Mouse (Mus musculus) forelimb bud, embryonic 11.5 days (tissue): ENCODE data around the gene Prkch.
"Not testable (repeated sequence)": the region's sequence is repeated elsewhere in the genome, so short reads cannot be mapped to it uniquely, and the experiment has no call there.

Experiments used
- DNase-seq: peaks from one replicate; pipeline ENCODE4 v3.0.0-alpha.2; 2012; ENCODE audit warnings: low read depth, low spot score

The Prkch gene

GRCm38 (mm10) chr12:73584610-73585240 is at the start of gene Prkch:
TSS of gene Prkch (plus strand) at chr12:73584796.
- DNase-seq, result peak; percentile 72

GRCm38 (mm10) chr12:73537499-73538138 is 47.0 kb upstream of the Prkch start:
- DNase-seq, result no peak

GRCm38 (mm10) chr12:73538139-73538508 is 46.5 kb upstream of the Prkch start:
- DNase-seq, result not testable (repeated sequence)

GRCm38 (mm10) chr12:73539151-73539550 is 45.4 kb upstream of the Prkch start:
- DNase-seq, result peak; percentile 73

- DNase-seq, result no peak
These were observed 44.2 kb upstream of the Prkch start for GRCm38 (mm10) chr12:73540402-73540801.

GRCm38 (mm10) chr12:73543191-73543590 is 41.4 kb upstream of the Prkch start:
- DNase-seq, result no peak

GRCm38 (mm10) chr12:73544736-73545671 is 39.6 kb upstream of the Prkch start:
- no peak for DNase-seq

GRCm38 (mm10) chr12:73545672-73546085 is 38.9 kb upstream of the Prkch start:
- no peak for DNase-seq

GRCm38 (mm10) chr12:73546086-73546711 is 38.4 kb upstream of the Prkch start, which contains the start of gene Tmem30b:
TSS of gene Tmem30b (minus strand) at chr12:73546392.
- DNase-seq, result no peak

GRCm38 (mm10) chr12:73547646-73548045 is 37.0 kb upstream of the Prkch start:
- DNase-seq, result no peak

GRCm38 (mm10) chr12:73548259-73548658 is 36.3 kb upstream of the Prkch start:
- DNase-seq, result no peak

- peak; percentile 86 for DNase-seq
These were observed 30.4 kb upstream of the Prkch start for GRCm38 (mm10) chr12:73554155-73554554.

- DNase-seq, result no peak
These were observed 25.9 kb upstream of the Prkch start for GRCm38 (mm10) chr12:73558525-73559195.

GRCm38 (mm10) chr12:73560091-73560490 is 24.5 kb upstream of the Prkch start:
- no peak for DNase-seq

- not testable (repeated sequence) for DNase-seq
These were observed 21.5 kb upstream of the Prkch start for GRCm38 (mm10) chr12:73563122-73563521.

GRCm38 (mm10) chr12:73564176-73564575 is 20.4 kb upstream of the Prkch start:
- DNase-seq, result no peak

GRCm38 (mm10) chr12:73564795-73565619 is 19.6 kb upstream of the Prkch start:
- DNase-seq, result no peak

- DNase-seq, result no peak
These were observed 19.0 kb upstream of the Prkch start for GRCm38 (mm10) chr12:73565620-73565969.

- no peak for DNase-seq
These were observed 10.0 kb upstream of the Prkch start for GRCm38 (mm10) chr12:73574632-73575031.

- DNase-seq, result no peak
These were observed 6.5 kb upstream of the Prkch start for GRCm38 (mm10) chr12:73578141-73578540.
